Mouse (Mus musculus) ES-Bruce4 (cell line): Measurements from ENCODE around the gene 4833439L19Rik. TPM values are rescaled to one million over a fixed set of nuclear protein-coding genes. Genes with fewer than 3 reads are reported as not detected.
A peak's percentile ranks its signal among the peaks of the same experiment; 100 is the strongest.

Experiments used
- H3K27ac ChIP-seq: 2 replicates; pipeline ENCODE4 v1.5.1; 2012; ENCODE audit warnings: low read length, inconsistent platforms; ENCODE audit not compliant: insufficient read depth
- H3K27me3 ChIP-seq: 2 replicates; pipeline ENCODE4 v1.6.1; 2012; ENCODE audit warnings: mild to moderate bottlenecking, low read length, inconsistent platforms; ENCODE audit not compliant: control insufficient read depth, poor library complexity, insufficient read depth, severe bottlenecking
- H3K36me3 ChIP-seq: 2 replicates; pipeline ENCODE4 v1.6.1; 2012; ENCODE audit warnings: inconsistent platforms, mild to moderate bottlenecking, low read length, moderate library complexity; ENCODE audit not compliant: control insufficient read depth, poor library complexity, insufficient read depth, severe bottlenecking
- H3K4me1 ChIP-seq: one replicate; pipeline ENCODE4 v1.8.1; 2011; ENCODE audit warnings: low read length; ENCODE audit not compliant: control insufficient read depth, insufficient read depth
- H3K4me3 ChIP-seq: 2 replicates; pipeline ENCODE4 v1.5.1; 2011; ENCODE audit warnings: low read depth, mild to moderate bottlenecking, low read length
- H3K9ac ChIP-seq: 2 replicates; pipeline ENCODE4 v1.6.1; 2012; ENCODE audit warnings: low read depth, mild to moderate bottlenecking, inconsistent platforms; ENCODE audit not compliant: poor library complexity, severe bottlenecking
- H3K9me3 ChIP-seq: replicated peaks from 2 replicates; pipeline ENCODE4 v1.6.1; 2012; ENCODE audit warnings: mild to moderate bottlenecking, low read length, inconsistent platforms; ENCODE audit not compliant: control insufficient read depth, poor library complexity, insufficient read depth, severe bottlenecking
- CTCF ChIP-seq: IDR thresholded peaks from one replicate; pipeline ENCODE4 v1.8.1; 2011; ENCODE audit warnings: low read depth, low read length
- EP300 ChIP-seq: IDR thresholded peaks from 2 replicates; pipeline ENCODE4 v1.6.1; 2011; ENCODE audit warnings: low read depth, low read length; ENCODE audit not compliant: insufficient read depth
- POLR2A ChIP-seq: IDR thresholded peaks from one replicate; pipeline ENCODE4 v1.8.1; 2011; ENCODE audit warnings: low read length; ENCODE audit not compliant: insufficient read depth
- polyA plus RNA-seq: library from polyadenylated mRNA; stranded (reverse); fragments of >200 nt; gene quantifications from 2 replicates; pipeline ENCODE4 v1.2.4, GENCODE M21; 2011; ENCODE audit warnings: low read depth; ENCODE audit not compliant: missing spikeins, insufficient read depth, insufficient read length

Gene 4833439L19Rik
- polyA plus RNA-seq, 1 experiment: 110 TPM

DNA sequence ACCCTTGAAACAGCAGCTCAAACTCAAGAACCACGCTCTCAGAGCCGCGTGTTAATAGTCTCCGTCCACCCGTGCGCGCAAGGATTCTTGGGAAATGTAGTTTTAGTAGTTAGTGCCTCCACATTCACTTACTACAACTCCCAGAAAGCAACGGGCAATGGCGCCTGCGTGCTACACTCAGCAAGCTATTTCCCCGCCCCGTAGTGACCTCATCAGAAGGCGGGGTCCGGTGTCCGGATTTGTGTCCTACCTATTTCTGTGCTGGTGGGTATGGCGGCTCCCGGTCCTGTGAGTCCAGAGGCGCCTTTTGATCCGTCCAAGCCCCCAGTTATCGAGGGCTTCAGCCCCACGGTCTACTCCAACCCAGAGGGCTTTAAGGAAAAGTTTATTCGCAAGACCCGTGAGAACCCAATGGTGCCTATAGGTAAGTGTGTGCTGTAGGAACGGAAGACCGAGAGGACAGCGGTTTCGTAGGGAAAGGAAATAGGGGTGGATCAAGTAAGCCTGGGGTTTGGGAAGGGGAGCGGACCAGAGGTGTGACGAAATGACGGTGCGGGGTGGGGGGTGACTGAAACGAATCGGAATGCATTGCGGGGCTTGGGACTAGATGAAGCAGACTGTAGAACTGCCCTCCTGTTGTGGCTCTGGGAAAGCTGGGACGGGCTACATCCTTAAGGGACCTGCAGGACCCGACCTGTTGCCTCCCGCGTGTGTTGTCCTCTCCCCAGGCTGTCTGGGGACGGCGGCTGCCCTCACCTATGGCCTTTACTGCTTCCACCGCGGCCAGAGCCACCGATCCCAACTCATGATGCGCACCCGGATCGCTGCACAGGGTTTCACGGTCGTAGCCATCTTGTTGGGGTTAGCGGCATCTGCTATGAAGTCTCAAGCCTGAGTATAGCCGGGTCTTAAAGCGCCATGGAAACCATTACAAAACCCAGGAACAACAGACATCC, 25.0 kb upstream of the 4833439L19Rik start, which contains the start of the genes Nop16 and Higd2a:
Gene Nop16 (minus strand): TSS at position 95 of the 956 bp plus-strand sequence.
Gene Higd2a (plus strand): TSS at position 212 of the 956 bp plus-strand sequence.
- Histone ChIP-seq H3K36me3 (peaks cover 24% of the 10 kb centered on the region), H3K9ac (peak within 1 kb of the TSS; percentile 78), H3K4me3 (peak within 1 kb of the TSS; percentile 98), H3K27me3 (no peaks in the 10 kb centered on the region), H3K4me1 (no peaks in the 10 kb centered on the region), H3K27ac (peak within 1 kb of the TSS; percentile 7; the same call in 1 of the 2 replicates), H3K9me3 (no peaks in the 10 kb centered on the region)
- peak; percentile 75 for TF ChIP-seq POLR2A
- TF ChIP-seq EP300: 0 out of 2 replicates have a peak, but pooled peaks have one; percentile 6
- no peak for TF ChIP-seq CTCF

- H3K4me3 ChIP-seq: peak overlapping the region; percentile 78
- no peaks in the 10 kb centered on the region for H3K4me1 ChIP-seq
- H3K36me3 ChIP-seq: peaks cover 32% of the 10 kb centered on the region
- H3K27me3 ChIP-seq: no peaks in the 10 kb centered on the region
- 0 out of 2 replicates have a peak overlapping the region, but pooled peaks have one; percentile 7 for H3K27ac ChIP-seq
- peak overlapping the region; percentile 78 for H3K9ac ChIP-seq
- no peaks in the 10 kb centered on the region for H3K9me3 ChIP-seq
- no peak for TF ChIP-seq EP300
- TF ChIP-seq CTCF: no peak
- no peak for TF ChIP-seq POLR2A
Measured at GRCm38 (mm10) chr13:54589414-54589995, 24.3 kb upstream of the 4833439L19Rik start.

DNA sequence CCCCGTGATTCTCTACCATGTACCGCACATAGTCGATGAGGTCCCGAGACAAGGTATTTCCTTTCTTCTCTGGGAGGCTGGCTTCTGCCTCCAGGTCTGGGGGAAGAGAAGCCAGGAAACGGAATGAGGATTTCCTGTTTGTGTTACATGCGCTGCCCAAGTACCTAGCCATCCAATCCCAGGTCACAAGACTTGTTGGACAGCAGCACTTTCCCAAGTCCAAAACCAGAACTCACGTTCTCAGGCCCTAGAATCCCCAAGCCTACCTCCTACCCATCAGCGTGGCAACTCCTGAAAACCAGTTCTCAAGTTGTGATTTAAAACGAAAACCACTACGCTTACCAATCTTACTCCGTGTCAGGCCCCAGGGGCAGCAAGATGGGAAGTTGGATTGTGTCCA, 20.6 kb upstream of the 4833439L19Rik start:
- no peak for TF ChIP-seq EP300

DNA sequence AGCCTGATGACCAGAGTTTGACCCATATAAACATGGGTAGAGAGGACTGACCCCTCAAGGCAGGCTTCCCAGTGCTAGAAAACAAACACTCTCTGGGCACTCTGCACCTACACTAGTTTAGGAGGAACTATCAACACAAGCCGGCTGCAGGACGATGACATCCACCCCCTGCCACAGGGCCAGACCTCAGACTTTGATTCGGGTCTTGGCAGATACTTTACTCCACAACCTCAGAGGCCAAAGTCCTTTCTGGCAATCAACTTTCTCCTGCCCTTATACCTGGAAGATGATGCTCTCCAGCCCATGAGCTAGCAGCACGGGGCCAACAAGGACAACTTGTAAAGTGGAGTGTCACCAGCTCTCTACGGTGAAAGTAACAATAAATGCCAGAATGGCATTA, 17.6 kb upstream of the 4833439L19Rik start:
- peaks cover 43% of the 10 kb centered on the region for H3K36me3 ChIP-seq
- H3K9ac ChIP-seq: no peak overlapping the region
- TF ChIP-seq CTCF (no peak), POLR2A (no peak), EP300 (no peak)
- no peak overlapping the region for H3K27ac ChIP-seq
- no peak overlapping the region for H3K4me3 ChIP-seq
- no peaks in the 10 kb centered on the region for H3K4me1 ChIP-seq
- no peaks in the 10 kb centered on the region for H3K27me3 ChIP-seq
- no peaks in the 10 kb centered on the region for H3K9me3 ChIP-seq

More for the DNA sequence above, 20.6 kb upstream of the 4833439L19Rik start:
- Histone ChIP-seq H3K4me3 (no peak overlapping the region), H3K4me1 (no peaks in the 10 kb centered on the region), H3K9ac (no peak overlapping the region), H3K27me3 (no peaks in the 10 kb centered on the region), H3K9me3 (no peaks in the 10 kb centered on the region), H3K27ac (no peak overlapping the region), H3K36me3 (peaks cover 44% of the 10 kb centered on the region)

DNA sequence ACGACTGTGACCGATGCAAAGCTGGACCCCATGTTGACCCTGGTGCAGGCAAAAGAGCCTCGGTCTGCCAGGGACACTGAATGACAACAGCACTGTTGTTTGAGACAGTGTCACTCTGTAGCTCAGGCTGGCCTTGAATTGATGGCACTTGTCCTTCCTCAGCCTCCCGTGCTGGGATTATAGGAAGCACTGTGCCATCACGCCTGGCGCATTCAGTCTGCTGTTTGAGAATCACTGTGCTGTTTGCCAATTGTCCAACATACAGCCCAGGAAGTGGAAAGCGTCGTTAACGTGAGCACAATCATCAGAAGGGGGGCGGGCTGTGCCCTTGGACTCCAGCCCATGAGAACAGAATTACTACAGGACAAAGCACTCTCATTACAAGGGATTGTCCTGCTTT, 16.9 kb upstream of the 4833439L19Rik start:
- TF ChIP-seq CTCF (no peak), EP300 (no peak), POLR2A (no peak)
- no peaks in the 10 kb centered on the region for H3K27me3 ChIP-seq
- no peak overlapping the region for H3K9ac ChIP-seq
- H3K27ac ChIP-seq: no peak overlapping the region
- H3K4me3 ChIP-seq: no peak overlapping the region
- no peaks in the 10 kb centered on the region for H3K9me3 ChIP-seq
- peaks cover 39% of the 10 kb centered on the region for H3K36me3 ChIP-seq
- no peaks in the 10 kb centered on the region for H3K4me1 ChIP-seq

DNA sequence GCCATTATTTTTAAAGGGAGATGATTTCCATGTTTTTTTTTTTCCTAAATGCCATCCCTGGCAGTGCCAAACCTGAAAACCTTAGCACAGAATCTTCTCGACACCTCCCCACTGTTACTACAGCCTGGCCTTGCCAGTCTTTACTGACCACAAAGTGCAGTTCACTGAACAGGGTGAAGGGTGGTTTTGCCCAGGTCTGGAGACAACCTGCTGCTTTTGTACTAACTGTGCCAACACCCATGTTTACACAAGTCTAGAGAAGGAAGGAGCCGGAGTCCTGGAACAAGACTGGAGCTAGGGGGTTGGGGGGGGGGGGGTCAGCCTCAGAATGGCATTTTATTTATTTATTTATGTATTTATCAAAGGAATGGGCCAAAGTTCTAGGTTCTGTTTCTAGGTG, 16.1 kb upstream of the 4833439L19Rik start:
- Histone ChIP-seq H3K9ac (no peak overlapping the region), H3K4me1 (no peaks in the 10 kb centered on the region), H3K27me3 (no peaks in the 10 kb centered on the region), H3K27ac (no peak overlapping the region), H3K4me3 (no peak overlapping the region), H3K36me3 (peaks cover 34% of the 10 kb centered on the region), H3K9me3 (no peaks in the 10 kb centered on the region)
- TF ChIP-seq EP300 (no peak), CTCF (no peak), POLR2A (no peak)
